Mouse (Mus musculus) cerebellum, adult 8-10 months (tissue): ENCODE results near the gene Batf.
"Not testable (repeated sequence)": the region's sequence is repeated elsewhere in the genome, so short reads cannot be mapped to it uniquely, and the experiment has no call there.

Experiments used
- DNase-seq: peaks from one replicate; pipeline ENCODE4 v3.0.0; 2022

Batf gene

GRCm38 (mm10) chr12:85686466-85687216 lies at the start of gene Batf:
Batf (plus strand) TSS chr12:85686669.
- DNase-seq = no peak

GRCm38 (mm10) chr12:85637932-85638331 lies 48.5 kb upstream of the Batf start:
- no peak for DNase-seq

GRCm38 (mm10) chr12:85638541-85639325 lies 47.7 kb upstream of the Batf start:
- no peak for DNase-seq

GRCm38 (mm10) chr12:85639326-85640008 lies 47.0 kb upstream of the Batf start:
- no peak for DNase-seq

GRCm38 (mm10) chr12:85640852-85641563 lies 45.5 kb upstream of the Batf start:
- DNase-seq = no peak

GRCm38 (mm10) chr12:85641564-85641931 lies 44.9 kb upstream of the Batf start:
- DNase-seq = no peak

GRCm38 (mm10) chr12:85643735-85644134 lies 42.7 kb upstream of the Batf start:
- DNase-seq = no peak

GRCm38 (mm10) chr12:85645664-85646063 lies 40.8 kb upstream of the Batf start:
- no peak for DNase-seq

- no peak for DNase-seq
Measured at GRCm38 (mm10) chr12:85647346-85647745, 39.1 kb upstream of the Batf start.

- DNase-seq = no peak
Measured at GRCm38 (mm10) chr12:85647955-85648354, 38.5 kb upstream of the Batf start.

- DNase-seq = no peak
Measured at GRCm38 (mm10) chr12:85659319-85659718, 27.1 kb upstream of the Batf start.

- no peak for DNase-seq
Measured at GRCm38 (mm10) chr12:85660855-85661254, 25.6 kb upstream of the Batf start.

- DNase-seq = not testable (repeated sequence)
Measured at GRCm38 (mm10) chr12:85662232-85662631, 24.2 kb upstream of the Batf start.

- peak; percentile 71 for DNase-seq
Measured at GRCm38 (mm10) chr12:85662896-85663295, 23.6 kb upstream of the Batf start.

- no peak for DNase-seq
Measured at GRCm38 (mm10) chr12:85666112-85666511, 20.4 kb upstream of the Batf start.

- no peak for DNase-seq
Measured at GRCm38 (mm10) chr12:85667071-85667470, 19.4 kb upstream of the Batf start.

GRCm38 (mm10) chr12:85668696-85669095 lies 17.8 kb upstream of the Batf start:
- DNase-seq = no peak

GRCm38 (mm10) chr12:85670080-85670479 lies 16.4 kb upstream of the Batf start:
- DNase-seq = no peak

- DNase-seq = no peak
Measured at GRCm38 (mm10) chr12:85673914-85674313, 12.6 kb upstream of the Batf start.

GRCm38 (mm10) chr12:85679117-85679516 lies 7.4 kb upstream of the Batf start:
- no peak for DNase-seq

GRCm38 (mm10) chr12:85679808-85680207 lies 6.7 kb upstream of the Batf start:
- DNase-seq = no peak

- no peak for DNase-seq
Measured at GRCm38 (mm10) chr12:85682328-85682727, 4.1 kb upstream of the Batf start.
